Mouse (Mus musculus) midbrain, embryonic 10.5 days (tissue): ENCODE measurements around the gene Pcnx2. TPM values are rescaled to one million over a fixed set of nuclear protein-coding genes. Genes with fewer than 3 reads are reported as not detected.

ENCODE experiments used
- DNase-seq: peaks from one replicate; pipeline ENCODE4 v3.0.0-alpha.2; 2017; ENCODE audit warnings: low spot score
- H3K27ac ChIP-seq: fragments of 300-500 bp; sonication (generic); replicated peaks from 2 replicates; pipeline ENCODE4 v1.5.1; 2016; ENCODE audit warnings: mild to moderate bottlenecking
- H3K27me3 ChIP-seq: fragments of 300-500 bp; sonication (generic); 2 replicates; pipeline ENCODE4 v1.6.1; 2016; ENCODE audit warnings: low read depth, mild to moderate bottlenecking; ENCODE audit not compliant: poor library complexity, severe bottlenecking
- H3K36me3 ChIP-seq: fragments of 300-500 bp; sonication (generic); 2 replicates; pipeline ENCODE4 v1.6.1; 2016; ENCODE audit warnings: mild to moderate bottlenecking, moderate library complexity
- H3K4me1 ChIP-seq: fragments of 300-500 bp; sonication (generic); 2 replicates; pipeline ENCODE4 v1.6.1; 2016
- H3K4me3 ChIP-seq: fragments of 300-500 bp; sonication (generic); 2 replicates; pipeline ENCODE4 v1.5.1; 2016; ENCODE audit warnings: mild to moderate bottlenecking, moderate library complexity
- H3K9me3 ChIP-seq: fragments of 300-500 bp; sonication (generic); replicated peaks from 2 replicates; pipeline ENCODE4 v1.6.1; 2016; ENCODE audit warnings: mild to moderate bottlenecking
- whole genome bisulfite sequencing: fragments of 180-500 bp; shearing (Covaris S2); methylation state at CpG from one replicate; pipeline ENCODE4 v1.1.7; 2016; 5-methylcytosine and 5-hydroxymethylcytosine counted together
- polyA plus RNA-seq: library from polyadenylated mRNA; unstranded; fragments of >200 nt; fragmentation: Nextera tagmentation; extraction: Ambion mirVana; gene quantifications from 2 replicates; pipeline ENCODE4 v1.2.1, GENCODE M21; 2016

Pcnx2 gene
- polyA plus RNA-seq, 1 experiment from 2014 or later: 0.11 TPM

GRCm38 (mm10) chr8:125768079-125768478 lies 130.0 kb downstream of the Pcnx2 start:
- 92% methylated on average over 10 of the region's 10 CpGs for WGBS
- H3K27ac ChIP-seq: no peak overlapping the region
- DNase-seq: no peak
- no peaks in the 10 kb centered on the region for H3K27me3 ChIP-seq
- peaks cover 11% of the 10 kb centered on the region for H3K4me1 ChIP-seq
- peaks cover 9% of the 10 kb centered on the region; the same call in 1 of the 2 replicates for H3K9me3 ChIP-seq
- H3K4me3 ChIP-seq: no peak overlapping the region
- H3K36me3 ChIP-seq: peaks cover 3% of the 10 kb centered on the region; the same call in 1 of the 2 replicates

DNA sequence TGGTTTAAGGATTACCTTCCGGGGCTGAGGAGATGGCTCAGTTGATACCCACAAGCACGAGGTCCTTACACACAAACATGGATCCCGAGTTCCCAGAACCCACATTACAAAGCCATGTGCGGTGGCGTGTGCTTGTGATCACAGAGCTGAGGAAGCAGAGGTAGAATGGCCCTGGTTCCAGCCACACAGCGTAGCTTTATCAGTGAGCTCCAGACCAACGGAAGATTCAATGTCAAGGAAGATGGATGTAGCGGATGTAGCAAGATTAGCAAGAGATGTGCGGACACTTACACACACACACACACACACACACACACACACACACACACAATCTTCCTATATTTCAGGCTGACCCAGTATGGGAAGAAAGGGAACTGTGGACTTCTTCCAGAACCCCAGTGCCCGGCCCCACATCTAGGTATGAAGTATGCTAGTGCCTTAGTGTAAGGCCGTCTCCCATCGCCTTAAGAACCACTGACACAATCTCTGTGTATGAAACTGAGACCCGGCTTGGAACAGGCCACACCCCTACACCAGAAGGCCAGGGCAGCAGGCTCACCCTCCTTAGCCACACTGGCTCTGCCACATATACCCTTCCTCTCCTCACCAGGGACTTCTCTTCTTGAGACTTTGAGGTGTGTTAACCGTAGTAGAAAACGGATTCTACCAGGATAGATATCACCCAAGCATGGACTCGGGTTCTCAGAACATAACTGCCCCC lies 134.9 kb downstream of the Pcnx2 start:
- Histone ChIP-seq H3K36me3 (peaks cover 3% of the 10 kb centered on the region; the same call in 1 of the 2 replicates), H3K4me1 (no peaks in the 10 kb centered on the region), H3K4me3 (no peak overlapping the region), H3K27ac (no peak overlapping the region), H3K9me3 (peaks cover 9% of the 10 kb centered on the region; the same call in 1 of the 2 replicates), H3K27me3 (no peaks in the 10 kb centered on the region)
- 93% methylated on average over 16 of the region's 16 CpGs for WGBS
- DNase-seq: no peak

DNA sequence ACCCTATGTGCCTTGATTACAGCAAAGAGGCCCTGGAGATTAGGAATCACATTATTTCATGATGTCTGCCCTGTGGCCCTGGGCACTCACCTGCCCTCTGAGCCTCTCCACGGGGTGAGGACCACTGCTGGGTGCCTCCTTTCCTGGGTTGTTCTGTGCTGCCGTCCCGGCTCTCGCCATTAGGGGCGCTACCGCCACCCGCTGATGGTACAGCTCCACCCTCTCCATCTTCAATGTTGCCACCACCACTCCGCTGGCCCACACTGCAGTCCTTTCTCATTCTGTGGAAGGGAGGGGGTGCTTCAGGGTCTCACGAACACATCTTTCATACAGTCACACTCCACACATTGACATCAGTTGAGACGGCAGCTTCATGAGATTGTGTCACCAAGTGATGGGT lies 139.1 kb downstream of the Pcnx2 start:
- Histone ChIP-seq H3K4me3 (no peak overlapping the region), H3K27me3 (no peaks in the 10 kb centered on the region), H3K36me3 (peaks cover 3% of the 10 kb centered on the region; the same call in 1 of the 2 replicates), H3K27ac (no peak overlapping the region), H3K9me3 (peaks cover 9% of the 10 kb centered on the region; the same call in 1 of the 2 replicates), H3K4me1 (peaks cover 8% of the 10 kb centered on the region; the same call in 1 of the 2 replicates)
- WGBS: 58% methylated on average over 10 of the region's 10 CpGs
- DNase-seq: peak; percentile 24

DNA sequence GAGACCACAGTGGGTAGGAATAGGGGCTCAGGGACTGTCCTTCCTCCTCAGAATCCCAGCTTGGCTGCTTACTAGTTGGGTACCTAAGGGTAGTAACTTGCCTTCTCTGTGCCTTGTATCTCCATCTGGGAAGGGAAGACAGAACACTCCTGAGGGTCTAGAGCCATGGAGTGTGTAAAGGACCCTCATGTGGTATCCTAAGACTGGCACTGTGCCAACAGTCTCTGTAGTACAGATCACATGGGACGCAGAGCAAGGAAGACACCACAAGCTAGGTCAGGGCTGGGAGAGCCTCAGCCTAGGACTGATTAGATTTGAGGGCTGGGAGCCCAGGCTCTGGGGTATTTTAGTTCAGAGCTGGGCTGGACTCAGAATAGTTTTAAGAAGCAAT lies 141.0 kb downstream of the Pcnx2 start:
- H3K4me3 ChIP-seq: no peak overlapping the region
- DNase-seq: no peak
- 94% methylated on average over 1 of the region's 1 CpGs for WGBS
- no peaks in the 10 kb centered on the region for H3K36me3 ChIP-seq
- H3K27ac ChIP-seq: no peak overlapping the region
- H3K27me3 ChIP-seq: no peaks in the 10 kb centered on the region
- peaks cover 8% of the 10 kb centered on the region; the same call in 1 of the 2 replicates for H3K4me1 ChIP-seq
- no peaks in the 10 kb centered on the region for H3K9me3 ChIP-seq

DNA sequence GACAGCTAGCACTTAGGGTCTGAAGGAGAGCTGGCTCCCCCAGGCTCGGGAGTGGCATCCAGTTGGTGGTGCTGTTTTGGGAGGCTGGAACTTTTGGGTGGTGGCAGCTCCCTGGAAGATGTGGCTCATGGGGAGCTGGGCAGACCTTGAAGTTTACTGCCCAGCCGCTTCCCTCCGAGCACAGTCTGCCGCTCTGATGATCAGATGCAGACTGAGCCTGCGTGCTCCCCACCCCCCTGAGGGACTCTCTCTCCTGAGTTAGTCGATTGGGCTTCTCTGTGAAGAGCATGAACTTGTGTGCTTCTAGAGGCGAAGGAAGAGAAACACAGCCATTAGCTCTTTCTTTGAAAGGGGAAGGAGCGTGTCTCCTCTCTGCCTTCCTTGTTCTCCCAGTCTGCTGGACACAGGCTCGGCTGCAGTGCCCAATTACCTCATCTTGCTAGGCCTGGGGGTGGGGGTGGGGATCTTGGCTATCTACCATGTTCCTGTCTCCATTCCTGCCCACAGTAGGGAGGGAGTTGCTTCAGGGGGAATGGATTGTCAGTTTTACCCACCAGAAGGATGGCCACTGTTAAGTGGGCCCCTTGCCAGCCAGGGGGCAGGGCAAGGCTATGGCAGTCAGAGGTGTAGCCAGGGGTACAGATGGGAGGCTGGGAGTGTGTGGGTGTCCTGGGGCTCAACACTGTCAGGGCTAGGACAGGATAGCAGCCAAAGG lies 141.6 kb downstream of the Pcnx2 start:
- 71% methylated on average over 9 of the region's 9 CpGs for WGBS
- H3K27me3 ChIP-seq: no peaks in the 10 kb centered on the region
- H3K9me3 ChIP-seq: no peaks in the 10 kb centered on the region
- H3K27ac ChIP-seq: 0 out of 2 replicates have a peak overlapping the region, but pooled peaks have one; percentile 42
- DNase-seq: no peak
- no peak overlapping the region for H3K4me3 ChIP-seq
- H3K4me1 ChIP-seq: peaks cover 8% of the 10 kb centered on the region; the same call in 1 of the 2 replicates
- H3K36me3 ChIP-seq: no peaks in the 10 kb centered on the region

DNA sequence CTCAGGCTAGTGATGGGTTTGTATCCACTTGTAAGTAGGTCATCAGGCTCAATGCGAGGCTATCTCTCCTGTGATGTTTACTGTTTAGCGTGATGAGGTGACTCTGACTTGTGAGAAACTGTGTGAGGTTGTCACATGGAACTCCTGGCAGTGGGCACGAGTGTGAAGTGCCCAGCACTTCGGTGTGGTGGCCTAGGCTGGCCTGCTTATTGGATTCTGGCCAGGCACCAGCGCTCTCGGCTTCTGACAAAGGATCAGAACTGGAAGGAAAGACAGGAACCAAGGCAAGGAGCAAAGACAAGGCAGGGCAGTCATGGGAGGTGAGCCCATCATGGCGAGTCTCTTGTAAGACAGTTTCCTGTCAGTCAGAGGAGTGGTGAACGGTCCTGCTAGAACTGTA lies 142.2 kb downstream of the Pcnx2 start:
- Histone ChIP-seq H3K27ac (no peak overlapping the region), H3K4me3 (no peak overlapping the region), H3K4me1 (peaks cover 8% of the 10 kb centered on the region; the same call in 1 of the 2 replicates), H3K27me3 (no peaks in the 10 kb centered on the region), H3K9me3 (no peaks in the 10 kb centered on the region), H3K36me3 (no peaks in the 10 kb centered on the region)
- no peak for DNase-seq
- 84% methylated on average over 8 of the region's 8 CpGs for WGBS

GRCm38 (mm10) chr8:125750846-125751245 lies 147.3 kb downstream of the Pcnx2 start:
- Histone ChIP-seq H3K4me1 (peaks cover 7% of the 10 kb centered on the region; the same call in 1 of the 2 replicates), H3K27me3 (no peaks in the 10 kb centered on the region), H3K9me3 (no peaks in the 10 kb centered on the region), H3K4me3 (no peak overlapping the region), H3K27ac (no peak overlapping the region), H3K36me3 (no peaks in the 10 kb centered on the region)
- no peak for DNase-seq
- WGBS: 89% methylated on average over 8 of the region's 8 CpGs

GRCm38 (mm10) chr8:125747390-125747789 lies 150.7 kb downstream of the Pcnx2 start:
- no peaks in the 10 kb centered on the region for H3K36me3 ChIP-seq
- H3K27me3 ChIP-seq: no peaks in the 10 kb centered on the region
- no peak overlapping the region for H3K4me3 ChIP-seq
- H3K27ac ChIP-seq: peak overlapping the region; percentile 49; the same call in 1 of the 2 replicates
- no peak for DNase-seq
- peaks cover 14% of the 10 kb centered on the region for H3K4me1 ChIP-seq
- 82% methylated on average over 8 of the region's 8 CpGs for WGBS
- H3K9me3 ChIP-seq: no peaks in the 10 kb centered on the region

- no peaks in the 10 kb centered on the region for H3K9me3 ChIP-seq
- DNase-seq: no peak
- no peaks in the 10 kb centered on the region for H3K36me3 ChIP-seq
- WGBS: 88% methylated on average over 10 of the region's 10 CpGs
- no peak overlapping the region for H3K27ac ChIP-seq
- H3K4me3 ChIP-seq: no peak overlapping the region
- peaks cover 28% of the 10 kb centered on the region for H3K4me1 ChIP-seq
- no peaks in the 10 kb centered on the region for H3K27me3 ChIP-seq
These were observed 153.1 kb downstream of the Pcnx2 start for GRCm38 (mm10) chr8:125744914-125745576.

- no peaks in the 10 kb centered on the region for H3K36me3 ChIP-seq
- no peaks in the 10 kb centered on the region for H3K9me3 ChIP-seq
- H3K4me1 ChIP-seq: peaks cover 32% of the 10 kb centered on the region
- H3K27ac ChIP-seq: 0 out of 2 replicates have a peak overlapping the region, but pooled peaks have one; percentile 6
- H3K4me3 ChIP-seq: no peak overlapping the region
- WGBS: 85% methylated on average over 8 of the region's 8 CpGs
- DNase-seq: no peak
- H3K27me3 ChIP-seq: no peaks in the 10 kb centered on the region
These were observed 155.7 kb downstream of the Pcnx2 start for GRCm38 (mm10) chr8:125742406-125742805.

DNA sequence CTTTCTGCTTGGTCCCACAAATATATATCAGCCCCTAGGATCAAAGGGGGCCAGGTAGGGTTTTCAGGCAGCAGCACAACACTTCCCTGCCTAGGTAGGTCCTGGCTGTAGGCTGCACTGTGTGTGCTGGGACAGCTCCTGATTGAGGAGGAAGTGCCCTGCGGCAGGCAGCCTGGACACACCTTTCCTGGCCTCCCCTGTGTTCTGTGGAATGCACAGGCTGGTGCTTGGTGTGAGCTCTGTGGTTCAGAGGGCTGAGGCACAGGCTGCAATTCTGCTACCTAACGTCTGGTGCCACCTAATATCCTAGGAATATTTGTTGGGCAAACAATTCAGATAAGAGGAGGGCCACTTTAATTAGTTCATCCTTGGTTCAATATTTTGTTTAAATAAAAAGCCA lies 156.3 kb downstream of the Pcnx2 start:
- WGBS: 74% methylated on average over 2 of the region's 2 CpGs
- no peak overlapping the region for H3K27ac ChIP-seq
- H3K36me3 ChIP-seq: no peaks in the 10 kb centered on the region
- no peak overlapping the region for H3K4me3 ChIP-seq
- H3K9me3 ChIP-seq: no peaks in the 10 kb centered on the region
- no peak for DNase-seq
- peaks cover 28% of the 10 kb centered on the region for H3K4me1 ChIP-seq
- H3K27me3 ChIP-seq: no peaks in the 10 kb centered on the region

DNA sequence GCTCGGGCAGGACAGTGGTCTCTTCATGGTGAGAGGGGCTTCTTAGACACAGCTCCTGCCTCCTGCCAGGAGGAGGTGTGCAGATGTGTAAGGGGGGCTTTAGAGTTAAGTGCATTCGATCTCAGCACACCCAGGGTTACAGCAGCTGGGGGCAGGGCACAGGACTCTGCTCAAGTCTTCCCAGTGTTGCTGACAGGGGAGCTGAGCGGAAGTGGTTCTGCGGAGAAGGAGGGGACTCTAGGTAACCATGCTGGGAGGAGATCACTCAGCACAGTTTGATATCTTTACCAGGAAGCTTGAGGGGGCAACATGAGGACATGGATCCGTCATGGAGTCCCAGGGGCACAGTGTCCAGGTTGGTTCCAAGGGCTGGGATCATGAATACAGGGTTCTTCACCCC lies 156.7 kb downstream of the Pcnx2 start:
- Histone ChIP-seq H3K27me3 (no peaks in the 10 kb centered on the region), H3K36me3 (no peaks in the 10 kb centered on the region), H3K4me3 (no peak overlapping the region), H3K9me3 (no peaks in the 10 kb centered on the region), H3K27ac (0 out of 2 replicates have a peak overlapping the region, but pooled peaks have one; percentile 30), H3K4me1 (peaks cover 28% of the 10 kb centered on the region)
- 71% methylated on average over 5 of the region's 5 CpGs for WGBS
- DNase-seq: no peak
